Mouse (Mus musculus) lung, postnatal 0 days (tissue): ENCODE measurements around the gene Jazf1. TPM values are rescaled to one million over a fixed set of nuclear protein-coding genes. Genes with fewer than 3 reads are reported as not detected.

Experiments used
- ATAC-seq: fragments of 200-750 bp; cut with Nextera tagmentation; 2 replicates; pipeline ENCODE4 v1.8.0; 2017; ENCODE audit warnings: moderate library complexity
- DNase-seq: peaks from one replicate; pipeline ENCODE4 v3.0.0-alpha.2; 2016; ENCODE audit warnings: low spot score
- H3K27ac ChIP-seq: fragments of 300-500 bp; sonication (generic); 2 replicates; pipeline ENCODE4 v1.5.1; 2014; ENCODE audit warnings: antibody characterized with exemption, mild to moderate bottlenecking, low read length, mixed read lengths
- H3K27me3 ChIP-seq: fragments of 300-500 bp; sonication (generic); replicated peaks from 2 replicates; pipeline ENCODE4 v1.6.1; 2014; ENCODE audit warnings: low read length, mixed read lengths; ENCODE audit not compliant: insufficient read depth
- H3K36me3 ChIP-seq: fragments of 300-500 bp; sonication (generic); 2 replicates; pipeline ENCODE4 v1.6.1; 2014; ENCODE audit warnings: low read length, mixed read lengths; ENCODE audit not compliant: insufficient read depth
- H3K4me1 ChIP-seq: fragments of 300-500 bp; sonication (generic); 2 replicates; pipeline ENCODE4 v1.6.1; 2014; ENCODE audit warnings: antibody characterized with exemption, low read depth, low read length, mixed read lengths; ENCODE audit not compliant: insufficient read depth
- H3K4me2 ChIP-seq: fragments of 300-500 bp; sonication (generic); replicated peaks from 2 replicates; pipeline ENCODE4 v1.6.1; 2014; ENCODE audit warnings: low read depth, mild to moderate bottlenecking, low read length, moderate library complexity, mixed read lengths
- H3K4me3 ChIP-seq: fragments of 300-500 bp; sonication (generic); 2 replicates; pipeline ENCODE4 v1.5.1; 2014; ENCODE audit warnings: low read depth, low read length
- H3K9ac ChIP-seq: fragments of 300-500 bp; sonication (generic); replicated peaks from 2 replicates; pipeline ENCODE4 v1.6.1; 2014; ENCODE audit warnings: low read depth, mild to moderate bottlenecking
- H3K9me3 ChIP-seq: fragments of 300-500 bp; sonication (generic); 2 replicates; pipeline ENCODE4 v1.6.1; 2016; ENCODE audit warnings: low read length, mixed read lengths
- CTCF ChIP-seq: IDR thresholded peaks from 2 replicates; pipeline ENCODE4 v1.5.1; 2016; ENCODE audit warnings: antibody characterized with exemption, mild to moderate bottlenecking
- EP300 ChIP-seq: IDR thresholded peaks from 2 replicates; pipeline ENCODE4 v1.6.1; 2016; ENCODE audit warnings: antibody characterized with exemption, mild to moderate bottlenecking, control low read depth
- WGBS: fragments of 180-500 bp; shearing (Covaris S2); extraction: QIAGEN DNeasy Blood & Tissue Kit; methylation state at CpG from one replicate; pipeline ENCODE4 v1.1.7; 2014; 5-methylcytosine and 5-hydroxymethylcytosine counted together
- polyA plus RNA-seq: library from polyadenylated mRNA; unstranded; fragments of >200 nt; fragmentation: Nextera tagmentation; extraction: Ambion mirVana; gene quantifications from 2 replicates; pipeline ENCODE4 v1.2.1, GENCODE M21; 2015

Jazf1 gene
- polyA plus RNA-seq, 1 experiment from 2014 or later = 3.9 TPM

GRCm38 (mm10) chr6:52969717-52970261 is 98.6 kb downstream of the Jazf1 start:
- H3K9me3 ChIP-seq = no peaks in the 10 kb centered on the region
- H3K4me3 ChIP-seq = no peak overlapping the region
- TF ChIP-seq EP300 (no peak), CTCF (peak; percentile 92)
- H3K9ac ChIP-seq = no peak overlapping the region
- 89% methylated on average over 2 of the region's 2 CpGs for WGBS
- ATAC-seq = no peak
- H3K4me2 ChIP-seq = no peak overlapping the region
- H3K4me1 ChIP-seq = no peaks in the 10 kb centered on the region
- H3K27me3 ChIP-seq = no peaks in the 10 kb centered on the region
- H3K27ac ChIP-seq = no peak overlapping the region
- peak; percentile 85 for DNase-seq
- no peaks in the 10 kb centered on the region for H3K36me3 ChIP-seq

GRCm38 (mm10) chr6:52968346-52968891 is 100.0 kb downstream of the Jazf1 start:
- ATAC-seq (0 out of 2 replicates have a peak, but pooled peaks have one; percentile 17), DNase-seq (no peak)
- TF ChIP-seq EP300 = no peak
- TF ChIP-seq CTCF = no peak
- Histone ChIP-seq H3K4me3 (no peak overlapping the region), H3K36me3 (no peaks in the 10 kb centered on the region), H3K9me3 (no peaks in the 10 kb centered on the region), H3K27ac (no peak overlapping the region), H3K4me1 (no peaks in the 10 kb centered on the region), H3K9ac (no peak overlapping the region), H3K27me3 (no peaks in the 10 kb centered on the region), H3K4me2 (no peak overlapping the region)
- WGBS = 50% methylated on average over 12 of the region's 12 CpGs

DNA sequence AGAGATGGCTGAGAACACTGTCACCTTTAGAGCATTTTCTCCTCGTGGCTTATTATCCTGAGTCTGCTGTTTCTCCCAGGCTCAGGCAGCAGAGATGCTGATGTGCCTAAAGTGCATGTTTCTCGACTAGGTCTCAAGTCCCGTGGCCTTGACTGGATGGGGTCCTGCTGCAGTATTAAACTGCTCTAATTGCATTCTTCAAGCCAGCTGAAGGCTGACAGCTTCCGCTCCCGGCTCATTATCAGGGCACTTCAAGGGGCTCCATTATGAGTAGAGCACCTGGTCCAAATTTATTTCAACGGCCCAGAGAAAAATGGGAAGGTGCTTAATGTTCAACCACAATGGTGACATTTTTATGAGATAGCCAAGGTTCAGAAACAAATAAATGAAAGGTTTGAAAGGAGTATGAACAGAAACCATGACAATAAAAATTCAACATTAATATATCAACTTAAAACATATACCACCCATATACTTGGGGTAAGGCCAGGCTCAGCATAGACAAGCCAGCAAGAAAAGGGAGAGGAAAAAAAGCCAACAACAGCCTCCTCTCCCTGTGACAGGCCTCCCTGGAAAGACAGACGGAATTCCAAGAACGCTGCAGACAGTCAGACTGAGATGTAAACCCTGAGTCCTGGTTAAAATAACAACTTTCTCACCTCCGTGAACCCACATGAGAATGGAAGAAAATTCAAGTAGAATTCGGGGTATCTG is 100.7 kb downstream of the Jazf1 start:
- Histone ChIP-seq H3K9ac (no peak overlapping the region), H3K9me3 (no peaks in the 10 kb centered on the region), H3K27ac (no peak overlapping the region), H3K4me2 (no peak overlapping the region), H3K36me3 (no peaks in the 10 kb centered on the region), H3K4me3 (no peak overlapping the region), H3K4me1 (peaks cover 4% of the 10 kb centered on the region), H3K27me3 (no peaks in the 10 kb centered on the region)
- no peak for ATAC-seq
- DNase-seq = no peak
- TF ChIP-seq EP300 = no peak
- TF ChIP-seq CTCF = no peak
- WGBS = 51% methylated on average over 10 of the region's 10 CpGs

- Histone ChIP-seq H3K9me3 (no peaks in the 10 kb centered on the region), H3K4me3 (no peak overlapping the region), H3K27ac (no peak overlapping the region), H3K4me1 (peaks cover 4% of the 10 kb centered on the region), H3K27me3 (no peaks in the 10 kb centered on the region), H3K9ac (no peak overlapping the region), H3K4me2 (no peak overlapping the region), H3K36me3 (no peaks in the 10 kb centered on the region)
- ATAC-seq = no peak
- WGBS = 23% methylated on average over 4 of the region's 4 CpGs
- DNase-seq = no peak
- TF ChIP-seq EP300 = no peak
- TF ChIP-seq CTCF = no peak
Observed at GRCm38 (mm10) chr6:52966001-52966400, 102.4 kb downstream of the Jazf1 start.

DNA sequence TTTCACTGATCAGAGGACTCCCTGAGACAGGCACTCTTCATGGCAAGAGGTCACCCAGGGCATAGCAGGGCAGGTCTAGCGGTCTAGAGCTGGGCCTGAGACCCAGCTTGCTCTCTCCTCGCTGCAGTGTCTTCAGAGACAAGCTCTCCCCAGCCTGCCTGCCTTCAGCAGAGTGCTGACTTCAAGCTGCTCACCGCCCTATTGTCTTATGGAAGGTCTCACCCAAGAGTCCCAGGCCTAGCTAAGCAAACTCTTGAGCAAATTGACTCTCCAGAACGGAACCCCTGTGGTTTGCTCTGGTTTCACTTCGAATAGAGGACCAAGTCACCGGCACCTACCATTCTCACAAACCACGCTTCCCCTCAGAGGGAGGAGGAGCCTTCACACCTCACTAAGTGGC is 103.1 kb downstream of the Jazf1 start:
- Histone ChIP-seq H3K27ac (no peak overlapping the region), H3K4me1 (peaks cover 4% of the 10 kb centered on the region), H3K4me2 (no peak overlapping the region), H3K36me3 (no peaks in the 10 kb centered on the region), H3K9ac (no peak overlapping the region), H3K9me3 (no peaks in the 10 kb centered on the region), H3K4me3 (no peak overlapping the region), H3K27me3 (no peaks in the 10 kb centered on the region)
- WGBS = 62% methylated on average over 7 of the region's 7 CpGs
- DNase-seq = no peak
- no peak for ATAC-seq
- no peak for TF ChIP-seq EP300
- TF ChIP-seq CTCF = no peak

DNA sequence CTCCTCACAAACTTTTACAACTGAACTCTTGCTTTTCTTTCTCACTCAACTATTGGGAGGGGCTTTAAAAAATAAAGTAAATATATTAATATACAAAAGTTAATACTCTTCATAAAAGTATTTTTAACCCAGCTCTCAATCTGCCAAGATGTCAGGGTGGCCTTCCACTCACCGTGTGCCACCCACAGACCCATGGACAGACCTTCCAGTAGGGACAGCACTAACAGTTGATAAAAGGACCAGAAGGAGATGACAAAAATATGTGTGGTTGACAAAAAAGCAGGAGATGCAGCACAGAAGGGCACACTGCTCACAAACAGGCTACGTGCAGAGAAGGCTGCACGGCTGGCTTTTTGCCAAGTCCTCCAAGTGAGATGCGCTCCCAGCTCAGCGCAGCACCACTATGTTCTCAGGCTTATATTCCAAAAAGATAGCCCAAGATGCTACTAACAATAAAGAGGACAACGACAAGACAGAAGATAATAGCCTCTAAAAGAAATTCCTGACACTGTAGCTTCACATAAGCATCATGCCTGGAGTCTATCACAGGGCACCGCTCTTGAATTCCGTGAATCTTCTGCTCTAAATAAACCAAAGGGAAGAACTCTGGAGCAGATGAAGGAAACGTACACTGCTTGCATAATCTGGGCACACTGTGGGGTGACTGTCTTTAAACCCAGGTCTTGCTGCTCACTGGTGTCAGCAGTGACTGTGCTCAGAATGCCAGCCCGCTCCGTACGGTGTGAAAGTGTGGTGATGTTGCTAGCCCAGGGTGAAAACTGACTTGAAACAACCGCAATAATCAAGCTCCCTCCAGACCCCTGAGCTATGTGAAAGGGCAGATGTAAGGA is 104.4 kb downstream of the Jazf1 start:
- no peak overlapping the region for H3K9ac ChIP-seq
- peaks cover 4% of the 10 kb centered on the region for H3K4me1 ChIP-seq
- no peak overlapping the region for H3K27ac ChIP-seq

More for the DNA sequence above, 104.4 kb downstream of the Jazf1 start:
- no peak overlapping the region for H3K4me3 ChIP-seq
- no peak for DNase-seq
- no peaks in the 10 kb centered on the region for H3K27me3 ChIP-seq
- 59% methylated on average over 13 of the region's 13 CpGs for WGBS
- no peak for ATAC-seq
- H3K36me3 ChIP-seq = no peaks in the 10 kb centered on the region
- H3K4me2 ChIP-seq = no peak overlapping the region
- H3K9me3 ChIP-seq = no peaks in the 10 kb centered on the region
- no peak for TF ChIP-seq EP300
- no peak for TF ChIP-seq CTCF
